Mouse (Mus musculus): Measurements from ENCODE around the gene Ppp4r4.

DNA sequence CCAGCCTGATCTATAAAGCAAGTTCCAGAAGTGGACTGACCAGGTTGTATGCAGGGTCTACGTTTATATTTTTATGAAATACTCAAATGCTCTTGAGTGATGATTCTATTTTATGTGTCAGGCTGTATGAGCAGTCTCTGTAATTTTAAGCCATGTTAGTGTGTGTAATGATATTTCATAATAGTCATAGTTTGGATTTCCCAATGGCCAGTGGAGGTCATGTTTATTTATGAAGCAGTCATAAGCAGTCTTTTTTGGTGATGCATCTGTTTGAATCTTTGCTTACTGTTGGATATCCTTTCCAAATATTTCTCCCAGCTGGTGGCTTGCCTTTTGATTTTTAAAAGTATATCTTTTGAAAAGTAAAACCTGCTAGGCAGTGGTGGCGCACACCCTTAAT, 11.3 kb downstream of the Ppp4r4 start:
- TF ChIP-seq MAFK (IDR thresholded peaks at IDR 0.05; ENCODE audit: insufficient read depth, low read depth, low read length) (no peak), ZC3H11A (IDR thresholded peaks at IDR 0.05; ENCODE audit: borderline replicate concordance, low read depth, low read length) (no peak), ZNF384 (IDR thresholded peaks at IDR 0.05; ENCODE audit: low read depth, low read length) (no peak)

All from ES-E14 (cell line).